Mouse (Mus musculus) left cerebral cortex, postnatal 4 days (tissue): ENCODE data around the gene Lipe. TPM values are rescaled to one million over a fixed set of nuclear protein-coding genes. Genes with fewer than 3 reads are reported as not detected.
"Not testable (repeated sequence)": the region's sequence is repeated elsewhere in the genome, so short reads cannot be mapped to it uniquely, and the experiment has no call there.

Experiments
- DNase-seq: peaks from one replicate; pipeline ENCODE4 v3.0.0-alpha.2; 2022
- intact Hi-C: fragments of 180-260 bp; cut with DNase I; formaldehyde crosslinking; loops from one replicate; pipeline ENCODE4 v1.15.1; 2025
- total RNA-seq, 2 experiments: library from RNA; stranded (reverse); gene quantifications; 2 replicates each; pipeline ENCODE4 v1.2.3; 2021

The Lipe gene
- 1 to 10 TPM; 8.3 to 9.0 TPM for total RNA-seq

DNA sequence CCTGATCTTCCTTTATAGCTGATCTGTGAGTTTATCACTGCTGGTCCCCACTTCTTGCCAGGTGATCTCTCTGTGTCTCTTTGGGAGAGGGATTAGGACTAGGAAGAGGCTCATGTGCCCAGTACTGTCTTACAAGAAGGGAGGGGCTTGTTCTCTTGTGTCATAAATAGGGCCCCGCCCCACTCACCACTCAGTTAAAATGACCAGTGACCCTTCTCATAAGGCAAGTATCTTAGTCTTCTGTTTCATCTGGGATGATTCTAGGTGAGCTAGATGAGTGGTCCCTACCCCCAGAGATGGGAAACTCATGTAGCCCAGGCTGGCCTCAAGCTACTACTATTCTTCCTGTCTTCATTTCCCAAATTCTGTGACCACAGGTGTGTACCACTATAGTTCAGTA is at the start of gene Lipe:
Gene Lipe, minus strand, starts transcription at position 101 of the 400 bp plus-strand sequence.
- intact Hi-C loops, result no loop called here

DNA sequence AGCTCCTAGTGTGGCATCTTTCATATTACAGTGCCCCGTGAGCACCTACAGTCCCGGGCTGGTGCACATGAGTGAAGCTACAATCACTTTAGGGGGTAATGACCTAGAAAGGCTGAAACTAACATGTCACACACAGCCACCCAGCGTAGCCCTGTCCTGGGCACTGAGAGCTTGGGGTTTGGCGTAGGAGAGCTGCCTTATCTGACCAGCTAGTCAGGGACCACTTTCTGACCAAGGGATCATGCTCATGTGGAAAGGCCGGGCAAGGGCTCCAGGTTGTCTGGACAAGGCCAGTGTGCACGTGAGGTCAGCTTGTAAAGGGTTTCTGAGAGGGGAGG is 42.3 kb upstream of the Lipe start:
- intact Hi-C loops, result no loop called here
- no peak for DNase-seq

More for the DNA sequence above, at the start of gene Lipe:
- DNase-seq, result no peak

GRCm38 (mm10) chr7:25439978-25440815 is 41.7 kb upstream of the Lipe start:
- intact Hi-C loops, result no loop called here
- DNase-seq, result no peak

GRCm38 (mm10) chr7:25439124-25439822 is 40.8 kb upstream of the Lipe start:
- no peak for DNase-seq
- intact Hi-C loops, result no loop called here

- DNase-seq, result no peak
- intact Hi-C loops, result no loop called here
Measured at GRCm38 (mm10) chr7:25436704-25437103, 38.2 kb upstream of the Lipe start.

DNA sequence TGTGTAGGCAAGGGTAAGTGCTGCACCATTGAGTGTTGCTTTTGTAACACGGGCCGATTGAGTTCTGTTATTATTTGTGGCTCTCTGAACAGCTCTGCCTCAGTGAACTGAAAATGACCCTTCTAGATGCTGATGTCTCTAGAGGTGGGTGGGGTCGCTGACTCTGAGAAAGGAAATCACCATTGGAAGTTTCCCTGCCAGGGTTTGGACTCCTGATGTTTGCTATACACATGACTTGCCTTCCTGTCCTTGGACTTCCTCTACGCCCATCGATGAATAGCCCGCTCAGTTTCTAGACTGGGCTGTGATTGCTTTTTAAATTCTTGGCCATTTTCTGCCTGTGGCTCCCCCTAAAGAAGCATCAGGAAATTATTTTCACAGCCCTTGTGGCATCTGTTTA is 37.7 kb upstream of the Lipe start:
- intact Hi-C loops, result no loop called here
- DNase-seq, result no peak

DNA sequence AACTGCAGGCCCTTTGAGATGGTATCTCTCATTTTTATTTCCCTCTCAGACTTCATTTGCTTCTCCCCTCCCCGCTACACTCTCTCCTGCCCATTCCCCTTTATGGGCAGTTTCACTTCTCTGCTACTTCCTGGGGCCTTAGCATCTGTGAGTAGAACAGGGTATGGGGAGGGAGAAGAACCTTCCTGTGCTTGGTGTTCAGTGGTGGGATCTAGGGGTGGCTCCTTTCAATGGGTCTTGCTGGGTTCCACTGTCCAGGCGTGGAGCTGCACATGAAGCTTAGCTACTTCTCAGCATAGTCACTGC is 37.0 kb upstream of the Lipe start:
- intact Hi-C loops, result no loop called here
- no peak for DNase-seq

DNA sequence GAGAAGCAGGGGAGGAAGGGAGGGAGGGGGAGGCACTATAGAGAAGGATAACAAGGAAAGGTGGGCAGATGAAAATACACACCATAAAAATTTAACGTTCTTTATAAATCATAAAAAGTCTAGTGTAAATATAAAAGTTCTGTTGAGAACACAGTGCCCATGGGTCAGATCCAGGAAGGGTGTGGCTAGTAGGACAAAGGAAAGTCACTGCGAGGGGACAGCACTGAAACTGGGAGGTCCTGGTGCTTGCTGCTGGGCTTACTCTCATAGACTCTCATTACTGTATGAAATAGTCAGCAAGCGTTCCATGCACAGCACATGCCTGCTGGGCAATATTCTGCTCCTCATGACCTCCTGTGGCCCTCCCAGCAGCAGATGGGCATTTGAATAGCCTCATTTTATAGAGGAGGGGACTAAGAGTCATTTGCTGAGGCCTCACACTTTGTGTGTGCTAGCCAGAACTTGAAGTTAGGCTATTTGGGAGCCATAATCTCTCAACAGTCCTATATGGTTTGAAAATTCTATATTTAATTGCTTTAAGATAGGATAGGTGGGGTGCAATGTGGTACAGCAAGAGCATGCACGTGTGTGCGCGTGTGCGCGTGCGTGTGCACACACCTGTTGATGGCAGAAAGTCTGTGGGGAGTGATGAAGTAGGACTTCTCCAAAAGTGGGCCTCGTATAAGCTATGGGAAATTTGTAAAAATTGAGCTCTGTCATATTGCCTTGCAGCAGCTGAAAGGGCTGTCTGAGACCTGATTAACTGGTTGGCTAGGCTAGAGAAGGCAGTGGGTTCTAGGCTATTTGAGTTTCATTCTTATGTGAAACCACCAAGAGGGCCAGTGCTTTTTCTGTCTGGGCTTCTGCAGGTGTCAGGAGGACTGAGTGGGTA is 36.4 kb upstream of the Lipe start:
- intact Hi-C loops, result no loop called here
- DNase-seq, result no peak

- intact Hi-C loops, result no loop called here
- no peak for DNase-seq
Measured at GRCm38 (mm10) chr7:25433781-25434560, 35.5 kb upstream of the Lipe start.

DNA sequence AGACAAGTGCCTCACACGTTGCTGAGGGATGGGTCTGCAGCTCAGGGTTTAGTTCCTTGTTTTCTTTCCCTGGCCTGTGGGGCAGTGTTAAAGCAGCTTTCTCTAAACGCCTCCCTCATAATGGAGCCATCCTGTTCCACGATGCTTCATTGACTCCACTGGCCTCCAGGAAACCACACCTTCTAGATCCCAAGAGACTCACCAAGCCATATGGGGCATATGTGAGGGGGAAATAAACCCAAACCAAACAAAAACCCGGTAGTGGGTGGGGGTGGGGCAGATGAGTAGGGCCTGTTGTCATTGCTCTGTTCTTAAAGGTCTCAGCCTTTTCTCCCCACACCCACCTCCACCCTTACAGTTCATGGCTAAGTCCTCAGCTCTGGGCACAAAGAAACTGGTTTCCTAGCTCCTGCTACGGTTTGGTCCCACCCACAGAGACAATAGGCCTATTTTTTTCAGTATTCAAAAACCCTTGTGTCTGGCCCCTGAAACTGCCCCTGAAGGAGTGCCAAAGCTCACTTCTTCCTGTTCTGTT is 34.6 kb upstream of the Lipe start:
- DNase-seq, result no peak
- intact Hi-C loops, result no loop called here

DNA sequence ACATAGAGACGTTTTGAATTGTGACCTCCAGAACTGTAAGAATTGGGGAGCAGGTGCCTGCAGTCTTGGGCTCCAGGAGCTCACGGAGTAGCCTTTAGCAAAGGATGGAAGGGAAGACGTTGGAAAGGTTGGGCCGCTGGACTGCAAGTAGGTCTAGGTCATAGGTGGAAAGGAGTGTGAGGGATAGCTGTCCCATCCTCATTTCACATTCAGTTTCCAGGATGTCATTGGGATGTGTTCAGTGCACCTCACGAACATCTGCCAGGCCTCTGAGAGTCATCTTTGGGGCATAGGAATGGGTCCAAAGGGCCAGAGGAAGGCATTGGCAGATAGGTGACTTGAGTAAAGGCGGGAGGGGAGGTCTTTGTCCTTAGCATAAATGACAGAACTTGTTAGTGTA is 33.9 kb upstream of the Lipe start:
- intact Hi-C loops, result no loop called here
- no peak for DNase-seq

DNA sequence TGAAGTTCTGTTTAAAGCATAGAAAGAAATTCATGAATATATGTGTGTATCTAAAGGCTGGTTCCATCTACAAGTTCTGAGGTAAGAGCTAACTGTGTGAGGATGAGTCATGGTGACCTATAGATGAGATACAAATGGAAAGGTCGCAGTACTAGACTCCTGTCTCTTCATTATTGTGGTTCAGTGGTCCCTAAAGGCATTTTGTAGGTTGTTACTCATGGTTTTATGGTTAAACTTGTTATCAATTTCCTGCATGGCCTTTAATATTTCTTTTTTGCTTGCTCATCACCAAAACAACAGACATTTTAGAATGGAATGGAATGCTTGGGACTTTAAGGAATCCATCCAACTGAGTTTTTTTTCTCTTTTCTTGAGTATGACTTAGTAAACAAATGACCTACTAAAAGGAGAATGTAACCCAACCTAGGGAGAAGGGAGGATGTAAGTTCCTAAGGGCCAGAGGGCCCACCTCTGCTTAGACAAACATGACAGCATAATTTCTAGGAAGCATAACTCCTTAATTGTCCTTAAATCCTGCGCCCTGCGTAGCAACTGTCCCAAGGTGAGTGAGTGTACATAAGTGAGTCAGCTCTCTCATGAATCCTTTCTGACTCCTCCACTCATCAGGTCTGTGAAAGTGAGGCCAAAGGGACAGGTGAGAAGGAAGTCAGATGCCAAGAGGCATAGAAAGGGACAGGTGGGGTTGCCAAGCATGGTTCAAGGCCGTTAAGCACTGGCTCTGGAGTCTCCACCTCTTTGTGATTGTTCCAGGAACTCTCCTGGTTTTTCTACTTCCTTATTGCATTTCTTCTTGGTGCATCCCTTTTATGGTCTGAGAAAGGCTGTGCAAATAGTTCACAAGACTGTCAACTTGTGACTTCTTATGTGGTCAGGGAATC is 31.6 kb upstream of the Lipe start:
- no peak for DNase-seq
- intact Hi-C loops, result loop anchor here (5.0 kb wide), 1 partner anchor 47 kb away; the partner anchor contains the start of gene Ceacam1

GRCm38 (mm10) chr7:25428321-25428720 is 29.8 kb upstream of the Lipe start:
- no peak for DNase-seq
- intact Hi-C loops, result loop anchor here (5.0 kb wide), 1 partner anchor 49 kb away; the partner anchor contains the start of gene Ceacam1

- no peak for DNase-seq
- intact Hi-C loops, result loop anchor here (5.0 kb wide), 1 partner anchor 50 kb away; the partner anchor contains the start of gene Ceacam1
Measured at GRCm38 (mm10) chr7:25427144-25427543, 28.6 kb upstream of the Lipe start.

GRCm38 (mm10) chr7:25426380-25426779 is 27.9 kb upstream of the Lipe start:
- intact Hi-C loops, result loop anchor here (5.0 kb wide), 1 partner anchor 51 kb away; the partner anchor contains the start of gene Ceacam1
- DNase-seq, result not testable (repeated sequence)

- intact Hi-C loops, result loop anchor here (5.0 kb wide), 1 partner anchor 173 kb away; no protein-coding TSS in a partner anchor
- peak; percentile 81 for DNase-seq
Measured at GRCm38 (mm10) chr7:25424429-25424828, 25.9 kb upstream of the Lipe start.

DNA sequence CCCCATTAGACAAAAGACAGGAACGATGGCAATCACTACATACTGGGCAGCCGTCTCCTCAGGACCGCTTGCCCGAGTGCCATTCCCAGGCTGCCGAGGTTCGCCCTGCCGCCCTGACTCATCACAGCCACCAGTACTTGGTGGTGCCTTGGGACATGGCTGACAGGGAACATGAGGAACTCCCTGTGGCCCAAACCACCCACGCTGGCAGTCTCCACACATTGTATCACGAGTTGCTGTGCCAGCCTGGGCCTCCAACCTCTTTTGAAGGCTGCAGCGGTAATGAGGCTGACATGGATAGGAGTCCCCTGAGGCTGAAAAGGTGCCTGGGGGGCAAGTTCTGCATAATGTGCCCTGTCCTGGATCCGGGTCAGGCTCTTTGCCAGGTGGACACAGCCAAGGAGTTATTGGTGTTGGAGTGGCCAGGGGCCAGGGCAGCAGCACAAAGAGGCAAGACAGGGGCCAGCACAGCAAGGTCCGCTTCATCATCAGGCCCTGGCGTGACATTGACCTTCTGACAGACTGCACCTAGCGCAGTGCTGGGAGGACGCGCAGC is 23.9 kb upstream of the Lipe start:
- intact Hi-C loops, result loop anchor here (5.0 kb wide), 1 partner anchor 175 kb away; no protein-coding TSS in a partner anchor
- DNase-seq, result peak; percentile 23

- intact Hi-C loops, result loop anchor here (5.0 kb wide), 1 partner anchor 177 kb away; no protein-coding TSS in a partner anchor
- DNase-seq, result no peak
Measured at GRCm38 (mm10) chr7:25419943-25420342, 21.4 kb upstream of the Lipe start.
